Comparison of ENCODE assay signal across 17 mouse cellular contexts in the genomic region with DNA sequence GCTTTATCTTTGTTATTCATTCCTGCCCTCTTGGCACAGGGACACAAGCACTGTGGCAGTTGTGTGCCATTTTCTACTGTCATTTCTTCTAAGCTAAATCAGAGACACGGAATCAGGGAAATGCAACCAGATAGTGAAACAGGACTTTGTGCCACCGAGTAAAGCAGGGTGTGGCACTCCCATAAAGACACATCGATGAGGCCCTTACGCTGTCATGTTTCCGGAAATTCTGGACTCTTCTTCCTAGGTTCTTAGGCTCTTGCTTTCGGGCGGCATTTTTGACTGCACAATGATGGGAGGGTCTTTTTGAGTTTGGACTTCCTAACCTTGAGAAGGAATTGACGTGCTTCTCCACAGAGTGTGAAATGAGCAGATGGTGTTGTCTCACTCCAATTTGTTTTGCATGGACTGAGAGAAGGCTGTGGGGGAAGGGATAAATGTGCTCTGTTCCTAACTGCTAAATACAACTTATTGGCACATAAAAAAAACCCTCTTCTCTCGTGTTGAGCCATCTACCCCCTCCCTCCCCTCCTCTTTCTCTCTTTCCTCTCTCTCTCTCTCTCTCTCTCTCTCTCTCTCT. TPM values are rescaled to one million over a fixed set of nuclear protein-coding genes. Genes with fewer than 3 reads are reported as not detected.
DNase-seq lines count a peak whose midpoint lies in the region; ATAC-seq and TF ChIP-seq lines count a peak whose summit lies in the region.
"Had no signal": no experiment of that assay in that cellular context is flagged by ENCODE, and none has a peak within 500 bp of the region (broad histone marks: within the 10 kb centered on the region; RNA-seq: fewer than 3 reads in every experiment).

No protein-coding gene starts in this region.

- no peaks in the 10 kb centered on the region for H3K27me3 ChIP-seq in forebrain, embryonic 15.5 days
- H3K27me3 ChIP-seq in forebrain, embryonic 10.5 days (ENCODE audit: poor library complexity, severe bottlenecking): no peaks in the 10 kb centered on the region
- H3K27me3 ChIP-seq in forebrain, embryonic 16.5 days (replicated peaks; ENCODE audit: control insufficient read depth, insufficient read depth, low read length): no peaks in the 10 kb centered on the region
- no peaks in the 10 kb centered on the region; the same call in 1 of the 2 replicates for H3K27me3 ChIP-seq in small intestine, adult 2 months (ENCODE audit: control insufficient read depth, insufficient read depth, low read length)
- no peaks in the 10 kb centered on the region for H3K27me3 ChIP-seq in kidney, embryonic 14.5 days (ENCODE audit: control insufficient read depth, insufficient read depth, low read length)
- H3K27me3 ChIP-seq: embryonic facial prominence, embryonic 13.5 days had no signal

- H3K4me1 ChIP-seq in forebrain, embryonic 15.5 days: peaks cover 14% of the 10 kb centered on the region; the same call in 1 of the 2 replicates
- H3K4me1 ChIP-seq in forebrain, embryonic 10.5 days: peaks cover 13% of the 10 kb centered on the region
- H3K4me1 ChIP-seq in forebrain, embryonic 16.5 days (replicated peaks; ENCODE audit: control insufficient read depth, insufficient read depth, low read length): peaks cover 16% of the 10 kb centered on the region
- H3K4me1 ChIP-seq in small intestine, adult 2 months (ENCODE audit: control insufficient read depth, insufficient read depth, insufficient read length, low read length): peaks cover 4% of the 10 kb centered on the region
- no peaks in the 10 kb centered on the region for H3K4me1 ChIP-seq in kidney, embryonic 14.5 days (ENCODE audit: control insufficient read depth, insufficient read depth, low read length)

- TF ChIP-seq POLR2A in small intestine, adult 2 months (IDR thresholded peaks at IDR 0.05; ENCODE audit: low read depth, low read length): no peak

- 52% methylated on average over 9 of the region's 9 CpGs for WGBS in forebrain, embryonic 15.5 days
- 88% methylated on average over 9 of the region's 9 CpGs for WGBS in forebrain, embryonic 10.5 days
- 51% methylated on average over 9 of the region's 9 CpGs for WGBS in forebrain, embryonic 16.5 days
- 27% methylated on average over 9 of the region's 9 CpGs for WGBS in small intestine, adult 2 months
- 82% methylated on average over 9 of the region's 9 CpGs for WGBS in kidney, embryonic 14.5 days

- H3K9me3 ChIP-seq in forebrain, embryonic 15.5 days: no peaks in the 10 kb centered on the region
- H3K9me3 ChIP-seq in forebrain, embryonic 10.5 days: no peaks in the 10 kb centered on the region
- no peaks in the 10 kb centered on the region for H3K9me3 ChIP-seq in forebrain, embryonic 16.5 days (ENCODE audit: control insufficient read depth, low read length)
- no peaks in the 10 kb centered on the region for H3K9me3 ChIP-seq in kidney, embryonic 14.5 days (ENCODE audit: control insufficient read depth, low read length)
- H3K9me3 ChIP-seq: embryonic facial prominence, embryonic 13.5 days; heart, embryonic 10.5 days; limb, embryonic 10.5 days had no signal

- H3K4me2 ChIP-seq in forebrain, embryonic 15.5 days (replicated peaks): no peak overlapping the region
- H3K4me2 ChIP-seq in forebrain, embryonic 16.5 days (ENCODE audit: low read length): no peak overlapping the region
- no peak overlapping the region for H3K4me2 ChIP-seq in kidney, embryonic 14.5 days (replicated peaks; ENCODE audit: low read depth, low read length)
- H3K4me2 ChIP-seq: embryonic facial prominence, embryonic 13.5 days had no signal

- no peak for DNase-seq in forebrain, embryonic 10.5 days (ENCODE audit: extremely low spot score, low spot score)
- DNase-seq in left cerebral cortex, postnatal 14 days (ENCODE audit: low spot score in 2 of 2): peak; percentile 16 to 26
- no peak for DNase-seq in left cerebral cortex, adult 8-10 months (ENCODE audit: low spot score in 2 of 2)
- DNase-seq: adrenal gland, postnatal 25 days; B cell, adult 2 months; cerebellum, adult 9-10 months; gastrocnemius, postnatal 36 days; lung, adult 18-20 months; lung, postnatal 14 days; right cerebral cortex, postnatal 25 days had no signal

- no peak overlapping the region for H3K9ac ChIP-seq in forebrain, embryonic 15.5 days (replicated peaks)
- H3K9ac ChIP-seq in forebrain, embryonic 16.5 days (replicated peaks; ENCODE audit: low read depth, low read length): no peak overlapping the region
- no peak overlapping the region for H3K9ac ChIP-seq in kidney, embryonic 14.5 days (ENCODE audit: low read depth, low read length)
- H3K9ac ChIP-seq: embryonic facial prominence, embryonic 13.5 days had no signal

- no peak for TF ChIP-seq CTCF in small intestine, adult 2 months (IDR thresholded peaks at IDR 0.05; ENCODE audit: extremely low read depth, insufficient read length, insufficient replicate concordance, low read depth, low read length)

- intact Hi-C loops in left cerebral cortex, postnatal 14 days (cut with DNase I): no loop called here

- H3K4me3 ChIP-seq in forebrain, embryonic 15.5 days: no peak overlapping the region
- no peak overlapping the region for H3K4me3 ChIP-seq in forebrain, embryonic 10.5 days
- H3K4me3 ChIP-seq in forebrain, embryonic 16.5 days (replicated peaks; ENCODE audit: low read length): no peak overlapping the region
- 0 out of 2 replicates have a peak overlapping the region, but pooled peaks have one; percentile 1 for H3K4me3 ChIP-seq in small intestine, adult 2 months (ENCODE audit: low read depth, low read length)
- no peak overlapping the region for H3K4me3 ChIP-seq in kidney, embryonic 14.5 days (ENCODE audit: low read length)
- H3K4me3 ChIP-seq: embryonic facial prominence, embryonic 13.5 days; heart, embryonic 10.5 days; limb, embryonic 10.5 days had no signal

- H3K27ac ChIP-seq in forebrain, embryonic 15.5 days (replicated peaks): peak overlapping the region; percentile 91
- no peak overlapping the region for H3K27ac ChIP-seq in forebrain, embryonic 10.5 days
- H3K27ac ChIP-seq in forebrain, embryonic 16.5 days (ENCODE audit: low read length): peak overlapping the region; percentile 89
- peak overlapping the region; percentile 33 for H3K27ac ChIP-seq in small intestine, adult 2 months (ENCODE audit: insufficient read depth, low read depth, low read length)
- H3K27ac ChIP-seq in kidney, embryonic 14.5 days (ENCODE audit: low read depth, low read length): no peak overlapping the region
- H3K27ac ChIP-seq: embryonic facial prominence, embryonic 13.5 days; heart, embryonic 10.5 days; limb, embryonic 10.5 days had no signal

- peak; percentile 93 for ATAC-seq in forebrain, embryonic 15.5 days (replicated peaks)
- ATAC-seq in forebrain, embryonic 16.5 days: peak; percentile 94
- ATAC-seq in kidney, embryonic 14.5 days (ENCODE audit: low FRiP score, low TSS enrichment): no peak

- no peaks in the 10 kb centered on the region for H3K36me3 ChIP-seq in forebrain, embryonic 15.5 days
- H3K36me3 ChIP-seq in forebrain, embryonic 10.5 days (replicated peaks): no peaks in the 10 kb centered on the region
- H3K36me3 ChIP-seq in forebrain, embryonic 16.5 days (ENCODE audit: control insufficient read depth, insufficient read depth): no peaks in the 10 kb centered on the region
- H3K36me3 ChIP-seq in small intestine, adult 2 months (ENCODE audit: control insufficient read depth, insufficient read depth, low read length): no peaks in the 10 kb centered on the region
- H3K36me3 ChIP-seq in kidney, embryonic 14.5 days (ENCODE audit: control insufficient read depth, insufficient read depth, low read length): no peaks in the 10 kb centered on the region
- H3K36me3 ChIP-seq: embryonic facial prominence, embryonic 13.5 days; heart, embryonic 10.5 days; limb, embryonic 10.5 days had no signal

RNA-seq across cellular contexts. Expression of a gene that starts 23.9 kb away (rescaled TPM):
- polyA plus RNA-seq in forebrain, embryonic 15.5 days (2015; fragmentation: Nextera tagmentation; extraction: Ambion mirVana): 58.4 and 59.7 TPM in 2 replicates
- polyA plus RNA-seq in forebrain, embryonic 10.5 days (2016; fragmentation: Nextera tagmentation; extraction: Ambion mirVana): 26.7 and 28.8 TPM in 2 replicates
- total RNA-seq in left cerebral cortex, postnatal 14 days (2021): 100 to 1,000 TPM; 103 to 113 TPM
- 10 to 100 TPM; 74.2 to 81.5 (median 78.4) TPM for total RNA-seq in left cerebral cortex, adult 8-10 months (2022)
- polyA plus RNA-seq in forebrain, embryonic 16.5 days (2015; fragmentation: Nextera tagmentation; extraction: Ambion mirVana): 64.7 and 71.2 TPM in 2 replicates
- 8.3 and 17.7 TPM in 2 replicates for polyA plus RNA-seq in small intestine, adult 2 months (2012; rRNA removed)
- 26.4 and 49.6 TPM in 2 replicates for polyA plus RNA-seq in kidney, embryonic 14.5 days (2014; fragmentation: Nextera tagmentation; extraction: Ambion mirVana)

Comparison
In these comparisons a context has a peak if more than half of its experiments do, and no peak if none do; other contexts are left out.
1. H3K27ac ChIP-seq: peak in forebrain, embryonic 15.5 days (single experiment), forebrain, embryonic 16.5 days (single experiment) and small intestine, adult 2 months (single experiment); none in forebrain, embryonic 10.5 days (single experiment) and kidney, embryonic 14.5 days (single experiment).
2. DNase-seq: peak in left cerebral cortex, postnatal 14 days (2 of 2); none in forebrain, embryonic 10.5 days (single experiment) and left cerebral cortex, adult 8-10 months (0 of 2).